Mouse (Mus musculus) limb, embryonic 14.5 days (tissue): Measurements from ENCODE around the gene Spata3. TPM values are rescaled to one million over a fixed set of nuclear protein-coding genes. Genes with fewer than 3 reads are reported as not detected.

Experiments used
- ATAC-seq: fragments of 200-750 bp; cut with Nextera tagmentation; 2 replicates; pipeline ENCODE4 v1.8.0; 2017; ENCODE audit warnings: low read depth, moderate number of reproducible peaks, moderate TSS enrichment; ENCODE audit not compliant: low FRiP score
- DNase-seq: peaks from one replicate; pipeline ENCODE4 v3.0.0-alpha.2; 2015; ENCODE audit warnings: low spot score
- H3K27ac ChIP-seq: fragments of 300-500 bp; sonication (generic); replicated peaks from 2 replicates; pipeline ENCODE4 v1.5.1; 2014; ENCODE audit warnings: low read depth, mild to moderate bottlenecking, low read length, moderate library complexity, mixed read lengths
- H3K27me3 ChIP-seq: fragments of 300-500 bp; sonication (generic); 2 replicates; pipeline ENCODE4 v1.6.1; 2014; ENCODE audit warnings: low read length, mixed read lengths; ENCODE audit not compliant: control insufficient read depth, insufficient read depth
- H3K36me3 ChIP-seq: fragments of 300-500 bp; sonication (generic); 2 replicates; pipeline ENCODE4 v1.6.1; 2014; ENCODE audit warnings: mild to moderate bottlenecking, low read length, moderate library complexity, mixed read lengths; ENCODE audit not compliant: control insufficient read depth, insufficient read depth
- H3K4me1 ChIP-seq: fragments of 300-500 bp; sonication (generic); 2 replicates; pipeline ENCODE4 v1.6.1; 2014; ENCODE audit warnings: antibody characterized with exemption, low read length, mixed read lengths; ENCODE audit not compliant: control insufficient read depth, insufficient read depth
- H3K4me2 ChIP-seq: fragments of 300-500 bp; sonication (generic); replicated peaks from 2 replicates; pipeline ENCODE4 v1.6.1; 2014; ENCODE audit warnings: low read depth, mild to moderate bottlenecking, low read length, moderate library complexity; ENCODE audit not compliant: severe bottlenecking
- H3K4me3 ChIP-seq: fragments of 300-500 bp; sonication (generic); replicated peaks from 2 replicates; pipeline ENCODE4 v1.5.1; 2014; ENCODE audit warnings: low read length
- H3K9ac ChIP-seq: fragments of 300-500 bp; sonication (generic); 2 replicates; pipeline ENCODE4 v1.6.1; 2014; ENCODE audit warnings: mild to moderate bottlenecking, low read depth, low read length, moderate library complexity; ENCODE audit not compliant: severe bottlenecking
- H3K9me3 ChIP-seq: fragments of 300-500 bp; sonication (generic); 2 replicates; pipeline ENCODE4 v1.6.1; 2016; ENCODE audit warnings: low read length; ENCODE audit not compliant: control insufficient read depth
- POLR2A ChIP-seq: fragments of 200-500 bp; IDR thresholded peaks from 2 replicates; pipeline ENCODE4 v1.8.0; 2012; ENCODE audit warnings: inconsistent platforms, mild to moderate bottlenecking, moderate library complexity, borderline replicate concordance; ENCODE audit not compliant: insufficient read depth, insufficient read length; ENCODE audit errors: extremely low read depth
- WGBS: fragments of 180-500 bp; shearing (Covaris S2); extraction: QIAGEN DNeasy Blood & Tissue Kit; methylation state at CpG from one replicate; pipeline ENCODE4 v1.1.7; 2014; 5-methylcytosine and 5-hydroxymethylcytosine counted together
- polyA plus RNA-seq, 2 experiments: library from polyadenylated mRNA; depleted of rRNA in 1 of 2; stranded (reverse) in 1 of 2; unstranded in 1 of 2; fragments of >200 nt; fragmentation: Nextera tagmentation in 1 of 2; extraction: Ambion mirVana in 1 of 2; gene quantifications; 2 replicates each; pipeline versions ENCODE4 v1.2.1 to v1.2.3; 2012 to 2014

Gene Spata3
- polyA plus RNA-seq, 2 experiments: not detected

DNA sequence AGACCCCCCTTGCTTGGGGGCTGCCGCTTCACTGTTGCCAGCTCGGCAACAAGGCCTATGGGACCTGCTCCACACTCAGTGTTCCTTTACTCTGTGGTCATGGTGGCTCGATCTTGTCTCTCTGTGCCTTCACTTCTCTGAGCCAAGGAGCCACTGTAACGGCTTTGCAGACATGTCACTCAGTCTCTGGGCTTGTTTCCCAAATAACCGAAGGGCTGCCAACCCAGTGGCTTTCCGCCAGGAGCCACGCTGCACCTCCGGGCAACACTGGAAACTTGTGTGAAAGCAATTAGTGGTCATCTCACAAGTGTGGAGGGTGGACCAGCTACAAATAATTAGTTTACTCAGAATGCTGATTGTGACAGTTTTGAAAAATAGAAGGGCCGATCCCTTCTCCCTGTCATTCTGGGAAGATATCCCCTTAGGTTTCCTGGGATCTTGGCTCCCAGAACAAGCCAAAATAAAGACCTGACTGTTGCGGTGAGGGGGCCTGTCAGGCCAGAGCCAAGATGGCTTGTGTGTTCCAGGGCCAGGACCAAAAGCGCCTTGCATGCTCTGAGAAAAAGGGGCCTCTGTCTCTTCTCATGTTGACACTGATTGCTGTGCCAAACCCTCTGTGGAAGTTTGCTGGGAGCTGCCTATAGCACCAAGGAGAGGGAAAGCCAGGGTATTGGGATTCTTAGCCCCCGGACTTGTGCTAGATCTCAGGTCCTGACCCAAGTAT is 36.7 kb downstream of the Spata3 start:
- no peaks in the 10 kb centered on the region for H3K9me3 ChIP-seq
- H3K4me1 ChIP-seq: peaks cover 4% of the 10 kb centered on the region; the same call in 1 of the 2 replicates
- H3K4me3 ChIP-seq: no peak overlapping the region
- no peaks in the 10 kb centered on the region for H3K36me3 ChIP-seq
- DNase-seq: no peak
- H3K4me2 ChIP-seq: no peak overlapping the region
- no peak overlapping the region for H3K9ac ChIP-seq
- 80% methylated on average over 12 of the region's 12 CpGs for WGBS
- 0 out of 2 replicates have a peak overlapping the region, but pooled peaks have one; percentile 26 for H3K27ac ChIP-seq
- ATAC-seq: peak; percentile 62; the same call in 1 of the 2 replicates
- H3K27me3 ChIP-seq: peaks cover 8% of the 10 kb centered on the region; the same call in 1 of the 2 replicates
- no peak for TF ChIP-seq POLR2A

DNA sequence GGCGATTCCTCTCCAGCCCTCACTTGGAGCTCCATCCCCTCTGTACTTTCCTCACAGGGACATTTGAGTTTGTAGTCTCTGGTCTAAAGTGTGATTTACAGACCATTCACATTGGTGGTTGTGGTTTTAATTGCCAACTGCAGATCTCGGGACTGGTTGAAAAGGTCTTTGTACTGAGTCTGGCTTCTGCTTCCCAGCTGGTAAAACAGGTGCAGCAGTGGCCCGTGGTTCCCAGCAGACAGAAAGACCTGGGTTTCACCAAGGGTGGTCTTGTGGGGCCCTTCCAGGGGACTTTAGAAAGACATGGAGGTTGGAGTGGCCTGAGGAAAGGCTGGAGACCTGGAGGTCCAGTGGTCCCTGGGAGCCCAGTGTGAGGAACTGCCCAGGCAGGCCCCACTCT is 38.3 kb downstream of the Spata3 start:
- no peak overlapping the region for H3K4me3 ChIP-seq
- no peak overlapping the region for H3K4me2 ChIP-seq
- WGBS: 28% methylated on average over 3 of the region's 3 CpGs
- DNase-seq (no peak), ATAC-seq (no peak)
- no peaks in the 10 kb centered on the region for H3K27me3 ChIP-seq
- H3K36me3 ChIP-seq: no peaks in the 10 kb centered on the region
- H3K9me3 ChIP-seq: no peaks in the 10 kb centered on the region
- H3K4me1 ChIP-seq: peaks cover 4% of the 10 kb centered on the region; the same call in 1 of the 2 replicates
- no peak for TF ChIP-seq POLR2A
- no peak overlapping the region for H3K27ac ChIP-seq
- no peak overlapping the region for H3K9ac ChIP-seq

DNA sequence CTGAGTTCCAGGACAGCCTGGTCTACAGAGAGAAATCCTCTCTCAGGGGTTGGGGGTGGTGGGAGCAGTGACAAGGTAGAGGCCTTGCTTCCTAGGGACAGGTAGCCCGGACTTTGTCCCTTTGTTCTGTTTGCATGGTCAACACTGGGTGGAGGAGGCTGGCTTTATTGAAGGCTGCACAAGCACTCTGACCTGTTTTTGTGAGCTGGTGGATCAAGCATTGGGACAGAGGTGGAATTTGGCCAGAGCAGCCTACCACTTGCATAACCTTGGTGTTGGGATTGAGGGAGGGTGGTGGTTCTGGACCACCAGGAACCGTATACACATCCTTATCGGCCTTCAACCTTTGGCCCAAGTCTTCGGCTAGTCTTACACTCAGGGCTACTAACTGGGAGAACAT is 39.7 kb downstream of the Spata3 start:
- DNase-seq (no peak), ATAC-seq (no peak)
- 97% methylated on average over 4 of the region's 4 CpGs for whole genome bisulfite sequencing
- Histone ChIP-seq H3K27me3 (no peaks in the 10 kb centered on the region), H3K36me3 (no peaks in the 10 kb centered on the region), H3K9ac (no peak overlapping the region), H3K9me3 (no peaks in the 10 kb centered on the region), H3K4me2 (no peak overlapping the region), H3K27ac (no peak overlapping the region), H3K4me3 (no peak overlapping the region), H3K4me1 (peaks cover 4% of the 10 kb centered on the region; the same call in 1 of the 2 replicates)
- TF ChIP-seq POLR2A: no peak

DNA sequence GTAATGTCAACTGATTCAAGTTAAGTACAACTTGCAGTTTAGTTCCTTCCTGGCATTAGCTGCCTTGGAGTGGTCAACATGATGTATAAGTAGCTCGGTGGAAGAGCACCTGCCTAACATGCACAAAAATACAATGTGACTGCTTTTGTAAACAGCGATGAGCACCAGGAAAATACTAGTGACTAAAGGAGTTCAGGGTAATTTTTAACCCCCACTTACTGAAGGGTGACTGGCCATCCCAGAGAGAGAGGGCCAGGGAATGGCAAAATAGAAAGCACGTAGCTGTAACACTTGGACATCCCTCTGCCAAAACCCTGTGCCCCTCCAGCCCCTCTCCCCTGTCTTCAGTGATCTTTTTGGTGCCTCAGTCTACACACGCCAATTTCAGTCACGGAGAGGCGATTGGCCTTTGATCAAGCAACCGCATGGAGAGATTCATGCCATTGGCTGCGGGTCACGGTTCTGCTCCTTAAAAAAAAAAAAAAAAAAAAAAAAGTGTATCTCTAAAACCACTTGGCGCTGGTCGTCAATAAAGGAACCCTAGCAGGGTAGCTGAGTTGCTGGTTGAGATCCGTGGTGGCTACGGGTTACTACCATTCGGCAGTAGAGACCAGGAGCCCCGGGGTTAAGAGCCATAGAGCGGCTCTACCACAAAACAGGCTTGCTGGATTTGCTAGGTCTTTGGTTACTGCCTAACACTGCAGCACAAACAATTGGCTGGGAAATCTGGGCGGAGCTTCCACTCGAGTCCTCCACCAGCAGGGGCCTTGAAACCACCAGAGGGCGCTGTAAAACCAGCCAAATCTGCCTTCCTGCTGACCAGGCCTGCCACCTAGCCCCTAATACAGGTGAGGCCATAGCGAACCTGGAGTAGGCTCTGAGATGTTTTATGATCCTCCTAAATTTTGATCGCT is 42.5 kb downstream of the Spata3 start:
- Histone ChIP-seq H3K36me3 (no peaks in the 10 kb centered on the region), H3K9ac (peak overlapping the region; percentile 40), H3K4me3 (peak overlapping the region; percentile 30), H3K4me1 (peaks cover 4% of the 10 kb centered on the region; the same call in 1 of the 2 replicates), H3K27me3 (no peaks in the 10 kb centered on the region), H3K4me2 (peak overlapping the region; percentile 51), H3K9me3 (no peaks in the 10 kb centered on the region), H3K27ac (no peak overlapping the region)
- 11% methylated on average over 21 of the region's 21 CpGs for WGBS
- peak; percentile 81 for ATAC-seq
- DNase-seq: peak; percentile 94
- TF ChIP-seq POLR2A: no peak

DNA sequence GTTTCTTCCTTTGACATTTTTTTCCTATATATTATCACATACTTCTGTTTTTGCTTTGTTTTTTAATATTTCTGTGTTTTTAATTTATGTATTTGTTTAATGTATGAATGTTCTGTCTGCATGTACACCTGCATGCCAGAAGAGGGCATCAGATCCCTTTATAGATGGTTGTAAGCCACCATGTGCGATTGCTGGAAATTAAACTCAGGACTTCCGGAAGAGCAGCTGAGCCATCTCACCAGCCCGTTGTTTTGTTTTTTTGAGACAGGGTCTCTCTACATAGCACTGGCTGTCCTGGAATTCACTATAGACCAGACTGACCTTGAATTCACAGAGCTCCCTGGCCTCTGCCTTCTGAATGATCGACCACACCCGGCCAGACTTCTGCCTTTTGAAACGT is 45.9 kb downstream of the Spata3 start:
- no peak for TF ChIP-seq POLR2A
- H3K36me3 ChIP-seq: no peaks in the 10 kb centered on the region
- DNase-seq (no peak), ATAC-seq (no peak)
- no peaks in the 10 kb centered on the region for H3K9me3 ChIP-seq
- H3K4me2 ChIP-seq: no peak overlapping the region
- H3K27me3 ChIP-seq: no peaks in the 10 kb centered on the region
- no peak overlapping the region for H3K9ac ChIP-seq
- H3K4me1 ChIP-seq: peaks cover 11% of the 10 kb centered on the region
- no peak overlapping the region for H3K27ac ChIP-seq
- no peak overlapping the region for H3K4me3 ChIP-seq
- 78% methylated on average over 6 of the region's 6 CpGs for WGBS
